Mouse (Mus musculus) liver, postnatal 0 days (tissue): Measurements from ENCODE around the gene Kif28.

Experiments used
- CTCF ChIP-seq: sonication (generic); IDR thresholded peaks from 2 replicates; pipeline ENCODE4 v1.5.1; 2016; ENCODE audit warnings: antibody characterized with exemption, low read depth
- EP300 ChIP-seq: IDR thresholded peaks from 2 replicates; pipeline ENCODE4 v1.6.1; 2016; ENCODE audit warnings: antibody characterized with exemption, low read depth, mild to moderate bottlenecking

DNA sequence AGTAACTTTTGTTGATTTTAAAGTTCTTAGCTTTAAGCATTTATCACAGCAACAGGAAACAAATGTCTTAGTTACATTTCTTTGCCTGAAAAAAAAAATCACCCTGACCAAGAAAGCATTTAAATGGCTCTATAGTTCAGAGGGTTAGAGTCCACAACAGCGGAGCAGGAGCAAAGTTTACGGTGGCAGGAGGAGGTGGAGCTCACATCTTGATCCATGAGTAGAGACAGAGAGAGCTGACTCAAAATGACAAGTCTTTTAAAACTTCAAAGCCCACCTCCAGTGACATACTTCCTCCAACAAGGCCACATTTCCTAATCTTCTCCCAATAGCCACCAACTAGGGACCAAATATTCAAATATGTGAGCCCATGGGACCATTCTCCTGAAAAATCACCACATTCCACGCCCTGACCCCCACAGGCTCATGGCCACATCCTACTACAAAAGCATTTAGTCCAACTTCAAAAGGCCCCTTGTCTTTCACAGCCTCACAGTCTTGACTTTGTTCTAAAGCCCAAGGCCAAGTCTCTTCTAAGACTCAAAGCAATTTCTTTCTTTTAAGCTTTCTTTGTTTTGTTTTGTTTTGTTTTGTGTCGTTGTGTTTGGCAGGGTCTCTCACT, 80.7 kb downstream of the Kif28 start:
- TF ChIP-seq CTCF, result no peak
- TF ChIP-seq EP300, result no peak
